Mouse (Mus musculus) ovary, postnatal 14 days (tissue): ENCODE data around the gene Trim54.

Experiments
- DNase-seq: peaks from one replicate; pipeline ENCODE4 v3.0.0; 2022; ENCODE audit warnings: low spot score

Trim54 gene

DNA sequence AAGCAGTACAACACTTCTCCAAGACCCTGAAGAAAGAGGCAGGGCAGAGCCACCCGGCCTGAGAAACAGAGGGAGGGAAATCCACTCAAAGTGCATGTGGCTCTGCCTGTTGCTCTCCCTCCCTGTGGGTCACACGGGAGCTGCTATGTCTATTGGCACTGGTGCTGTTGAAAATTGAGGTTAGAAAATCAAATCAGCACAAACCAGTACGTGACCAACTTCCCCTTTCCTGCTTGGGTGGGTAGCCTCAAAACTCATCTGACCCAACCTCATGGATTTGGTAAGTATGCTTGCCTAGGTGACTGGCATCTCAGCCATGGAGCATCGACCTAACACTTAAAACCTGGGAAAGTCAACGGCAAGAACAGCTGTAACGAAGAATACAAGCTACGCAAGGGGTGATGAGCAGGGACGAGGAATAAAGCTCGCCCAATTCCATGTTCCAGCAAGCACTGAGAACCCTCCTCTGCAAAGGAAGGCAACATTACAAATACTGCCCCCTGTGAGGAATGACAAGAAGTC, 10.6 kb upstream of the Trim54 start, which contains the start of gene Dnajc5g:
Dnajc5g (plus strand) TSS at position 472 of the 522 bp plus-strand sequence.
- no peak for DNase-seq

DNA sequence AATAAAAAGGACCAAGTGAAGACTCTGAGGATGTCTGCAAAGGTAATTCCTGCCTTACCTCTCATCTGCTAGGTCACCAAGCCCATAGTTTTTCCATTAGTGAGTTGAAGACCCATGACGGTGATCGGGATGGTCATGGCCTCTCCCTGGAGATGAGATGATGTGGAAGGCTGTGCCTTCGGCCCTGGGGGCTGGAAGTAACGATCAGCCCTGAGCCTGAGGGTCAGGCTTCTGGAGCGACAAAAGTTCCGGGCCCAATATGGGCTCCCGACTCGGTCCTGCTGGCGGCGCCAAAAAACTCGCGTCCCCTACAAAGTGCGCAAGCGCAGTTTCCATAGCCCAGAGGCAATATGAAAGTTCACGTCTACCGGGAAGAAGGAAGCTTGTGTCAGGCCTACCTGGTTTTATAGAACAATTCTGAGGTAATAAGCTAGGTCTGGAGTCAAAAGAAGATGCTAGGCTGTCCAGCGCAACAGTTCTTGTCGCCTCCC, 8.5 kb upstream of the Trim54 start, which contains the start of gene Slc30a3:
Slc30a3 (minus strand) TSS at position 238 of the 491 bp plus-strand sequence.
- DNase-seq, result no peak

DNA sequence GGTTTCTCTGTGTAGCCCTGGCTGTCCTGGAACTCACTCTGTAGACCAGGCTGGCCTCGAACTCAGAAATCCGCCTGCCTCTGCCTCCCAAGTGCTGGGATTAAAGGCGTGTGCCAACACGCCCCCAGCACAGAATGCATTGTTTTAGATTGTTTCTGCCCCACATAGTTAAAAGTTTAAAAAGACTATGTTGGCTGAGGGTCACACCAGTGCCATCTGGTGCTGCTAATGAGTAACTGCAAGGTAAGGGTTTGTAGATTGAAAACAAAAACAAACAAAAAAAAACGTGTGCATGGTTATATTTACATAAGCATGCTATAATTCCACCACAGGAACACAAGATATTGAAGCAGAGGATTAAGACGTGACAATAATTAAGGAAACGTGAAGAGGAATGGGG, 5.7 kb upstream of the Trim54 start:
- no peak for DNase-seq

DNA sequence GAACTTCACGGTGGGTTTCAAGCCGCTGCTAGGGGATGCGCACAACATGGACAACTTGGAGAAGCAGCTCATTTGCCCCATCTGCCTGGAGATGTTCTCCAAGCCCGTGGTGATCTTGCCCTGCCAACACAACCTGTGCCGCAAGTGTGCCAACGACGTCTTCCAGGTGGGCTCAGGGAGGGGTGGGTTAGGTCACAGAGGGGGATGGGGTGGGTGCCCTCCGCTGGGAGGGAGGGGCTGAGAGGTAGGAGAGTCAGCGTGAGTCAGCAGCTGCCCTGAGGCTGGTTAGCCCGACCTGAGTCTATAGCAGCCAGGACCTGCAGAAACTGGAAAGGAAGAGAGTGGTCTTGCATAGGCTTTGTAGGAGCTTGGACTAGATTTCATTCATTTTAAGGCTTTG, 400 bp downstream of the Trim54 start:
- no peak for DNase-seq

DNA sequence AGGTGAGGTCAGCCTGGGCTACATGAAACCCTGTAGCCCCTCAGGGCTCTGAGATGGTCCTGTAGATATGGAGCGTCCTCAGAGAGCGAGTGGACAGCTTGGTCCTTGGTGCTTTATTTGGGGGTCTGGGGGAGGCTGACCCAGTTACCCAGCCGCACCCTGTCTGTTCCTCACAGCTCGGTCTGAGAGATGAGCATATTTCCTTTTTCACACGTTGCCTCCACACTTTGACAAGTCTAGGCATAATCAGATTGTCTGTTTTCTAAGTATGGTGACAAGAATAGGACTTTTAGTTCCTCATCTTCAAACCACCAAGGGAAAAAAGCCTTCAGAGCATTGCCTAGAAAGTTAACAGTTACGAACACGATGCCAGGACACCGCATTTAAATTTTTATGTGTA, 4.6 kb downstream of the Trim54 start:
- no peak for DNase-seq

DNA sequence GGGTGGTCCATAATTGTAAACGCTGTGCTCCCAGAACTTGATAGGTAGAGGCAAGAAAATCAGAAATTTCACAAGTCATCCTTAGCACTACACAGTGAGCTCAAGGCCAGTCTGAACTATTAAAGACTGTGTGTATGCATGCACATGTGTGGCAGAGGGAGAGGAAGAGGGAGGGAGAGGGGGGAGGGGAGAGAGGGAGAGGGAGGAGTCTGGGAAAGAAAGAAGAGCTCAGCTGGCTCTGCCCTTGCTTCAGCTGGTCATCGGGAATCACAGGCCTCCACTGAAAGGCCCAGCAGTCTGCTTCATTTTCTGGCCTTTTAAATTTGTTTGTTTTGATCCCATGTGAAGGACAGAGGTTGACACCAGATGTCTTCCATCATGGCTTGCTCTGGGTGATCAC, 7.0 kb downstream of the Trim54 start:
- DNase-seq, result no peak

DNA sequence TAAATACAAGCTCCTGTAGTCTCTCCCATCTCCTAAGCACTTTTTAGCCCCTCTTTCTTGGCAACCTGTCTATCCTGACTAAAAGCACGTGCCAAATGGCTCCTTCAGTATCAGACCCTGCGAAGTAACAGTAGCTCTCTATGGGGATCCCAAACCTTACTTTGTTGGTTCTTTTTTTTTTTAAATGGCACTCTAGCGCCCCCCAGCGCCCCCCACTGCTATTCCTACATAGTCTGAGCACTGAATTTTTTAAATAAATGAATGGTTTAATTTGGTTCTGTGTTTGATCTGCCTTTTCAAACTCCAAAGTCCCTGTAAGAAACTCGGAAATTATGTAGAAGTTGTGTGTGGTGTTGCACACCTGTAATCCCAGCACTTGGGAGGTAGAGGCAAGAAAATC, 9.5 kb downstream of the Trim54 start:
- no peak for DNase-seq

DNA sequence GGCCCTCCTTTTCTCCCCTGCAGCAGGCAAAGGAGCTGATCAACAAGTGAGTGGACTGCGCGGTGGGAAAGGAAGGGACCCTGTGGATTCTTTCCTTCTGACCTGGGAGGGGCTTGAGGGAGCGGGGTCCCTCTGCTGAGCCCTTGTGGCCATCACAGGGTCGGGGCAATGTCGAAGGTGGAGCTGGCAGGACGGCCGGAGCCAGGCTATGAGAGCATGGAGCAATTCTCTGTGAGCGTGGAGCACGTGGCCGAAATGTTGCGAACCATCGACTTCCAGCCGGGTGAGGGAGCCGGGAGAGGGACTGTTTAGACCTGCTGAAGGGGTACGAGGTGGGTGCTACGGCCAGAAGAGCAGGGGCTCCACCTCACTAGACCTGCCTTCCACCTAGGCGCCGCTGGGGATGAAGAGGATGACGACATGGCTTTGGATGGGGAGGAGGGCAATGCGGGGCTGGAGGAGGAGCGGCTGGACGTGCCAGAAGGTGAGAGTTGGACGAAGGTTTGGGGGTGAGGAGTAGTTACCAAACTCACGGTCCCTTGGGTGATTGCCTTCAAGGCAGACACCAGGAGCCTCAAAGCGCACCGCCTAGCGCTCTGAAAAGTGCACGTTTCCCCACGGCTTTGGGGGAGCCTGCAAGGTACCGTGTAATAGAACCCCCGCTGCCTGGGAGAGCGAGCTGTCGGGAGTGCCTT, 20.4 kb downstream of the Trim54 start:
- no peak for DNase-seq

DNA sequence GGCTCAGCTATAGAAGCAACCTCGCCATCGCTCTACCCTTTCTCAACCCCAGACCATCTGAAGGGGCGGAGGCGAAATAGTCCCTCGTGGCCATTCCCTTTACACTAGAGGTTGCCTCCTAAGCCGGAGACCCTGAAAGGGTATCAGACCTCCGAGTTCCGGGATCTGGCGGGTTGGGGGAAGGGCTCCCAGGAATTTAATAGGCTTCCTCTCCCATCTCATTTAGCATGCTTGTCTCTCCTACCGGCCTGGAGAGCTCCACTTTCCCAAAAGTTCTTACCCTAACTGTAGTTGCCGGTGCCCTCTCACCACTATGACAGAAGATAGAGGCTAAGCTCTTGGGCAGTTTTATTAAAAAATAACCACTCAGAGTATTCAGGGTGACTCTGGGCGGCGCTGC, 21.1 kb downstream of the Trim54 start:
- DNase-seq, result no peak

DNA sequence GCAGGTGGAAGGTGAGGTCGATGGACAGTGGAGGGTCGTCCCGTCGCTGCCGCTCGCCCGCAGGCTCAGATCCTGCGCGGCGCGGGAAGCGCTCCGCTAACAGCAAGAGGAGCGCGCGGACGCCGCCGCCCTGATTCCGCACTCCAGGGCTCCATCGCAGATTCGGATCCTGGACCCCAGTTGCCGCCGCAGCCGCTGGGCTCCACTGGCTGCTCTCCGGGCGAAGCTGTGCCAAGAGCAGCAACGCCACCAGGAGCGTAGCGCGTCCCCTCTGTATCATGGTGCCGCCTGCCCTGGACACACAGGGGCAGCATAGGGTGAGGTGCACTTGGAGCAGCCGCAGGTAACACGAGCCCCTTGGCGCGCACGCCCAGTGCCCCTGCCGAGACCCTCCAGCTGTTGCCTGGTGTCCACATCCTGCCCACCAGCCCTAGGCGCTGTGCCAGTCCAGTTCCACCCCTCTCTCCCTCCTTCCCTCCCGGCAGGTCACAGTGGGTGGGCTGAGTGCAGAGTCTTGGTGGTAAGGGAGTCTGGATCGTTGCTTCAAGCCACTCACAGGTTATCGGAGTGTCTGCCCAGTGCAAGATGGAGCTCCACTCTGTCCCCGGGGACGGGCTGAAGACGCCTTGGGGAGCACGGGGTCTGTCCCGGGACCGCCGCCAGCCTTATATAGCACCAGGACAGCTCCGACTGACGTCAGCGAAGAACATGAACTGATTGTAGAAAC, 21.9 kb downstream of the Trim54 start, which contains the start of gene Ucn:
Ucn (minus strand) TSS at position 589 of the 727 bp plus-strand sequence.
- DNase-seq, result no peak

DNA sequence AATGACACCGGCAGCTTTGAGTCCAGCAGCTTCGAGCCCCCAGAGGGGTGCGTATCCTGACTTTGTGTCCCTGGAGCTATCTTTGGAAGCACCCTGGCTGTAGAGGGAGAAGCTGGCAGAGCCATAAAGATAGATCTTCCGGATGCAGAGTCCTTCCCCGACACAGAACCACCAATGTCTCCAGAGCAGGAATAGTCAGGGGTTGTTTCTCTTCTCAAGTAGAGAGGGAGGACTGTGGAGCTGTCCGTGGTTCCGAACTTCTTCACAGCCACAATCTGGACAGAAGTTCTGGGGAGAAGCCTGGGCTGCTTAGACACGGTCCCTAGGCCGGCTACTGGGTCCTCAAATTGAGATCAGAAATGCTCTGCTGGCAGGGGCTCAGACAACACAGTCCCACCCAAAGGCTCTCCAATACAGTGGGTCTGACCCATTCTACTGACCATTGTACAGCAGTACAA, 22.5 kb downstream of the Trim54 start:
- peak; percentile 18 for DNase-seq

DNA sequence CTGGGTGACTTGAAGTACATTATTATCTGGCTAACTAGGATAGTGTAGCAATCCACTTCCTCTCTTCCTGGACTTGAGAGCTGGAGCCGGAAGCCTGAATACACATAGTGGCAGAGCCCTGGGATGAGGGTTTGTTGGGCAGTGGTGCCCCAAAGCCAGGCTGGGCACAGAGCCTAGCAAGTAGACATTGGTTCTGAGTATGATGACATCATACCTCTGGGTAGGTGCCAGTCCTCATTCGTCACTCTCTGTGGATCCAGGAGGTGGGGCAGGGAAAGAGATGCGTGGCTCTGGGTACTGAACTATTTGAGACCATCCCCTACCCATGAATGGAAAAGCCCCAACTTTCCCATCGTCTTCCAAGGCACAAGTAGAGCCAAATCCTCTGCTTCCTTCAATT, 33.3 kb downstream of the Trim54 start:
- DNase-seq, result no peak

DNA sequence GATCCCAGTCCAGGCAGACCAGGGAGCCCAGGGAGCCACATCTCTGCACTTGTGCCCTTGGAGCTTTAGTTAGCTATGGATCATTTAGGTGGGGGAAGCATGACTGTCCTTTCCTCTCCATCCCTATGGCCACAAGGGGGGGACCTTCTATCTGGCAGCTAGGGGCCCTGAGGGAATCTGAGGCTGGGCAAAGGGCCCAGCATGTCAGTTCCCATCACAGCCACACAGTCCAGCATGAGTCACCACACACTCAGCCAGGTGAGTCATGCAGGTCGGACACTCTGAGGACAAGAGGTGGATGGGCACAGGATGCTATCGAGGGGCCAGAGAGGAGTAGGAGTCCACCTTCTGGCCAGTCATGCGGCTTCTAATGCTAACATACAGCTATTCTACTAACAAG, 35.2 kb downstream of the Trim54 start:
- no peak for DNase-seq

DNA sequence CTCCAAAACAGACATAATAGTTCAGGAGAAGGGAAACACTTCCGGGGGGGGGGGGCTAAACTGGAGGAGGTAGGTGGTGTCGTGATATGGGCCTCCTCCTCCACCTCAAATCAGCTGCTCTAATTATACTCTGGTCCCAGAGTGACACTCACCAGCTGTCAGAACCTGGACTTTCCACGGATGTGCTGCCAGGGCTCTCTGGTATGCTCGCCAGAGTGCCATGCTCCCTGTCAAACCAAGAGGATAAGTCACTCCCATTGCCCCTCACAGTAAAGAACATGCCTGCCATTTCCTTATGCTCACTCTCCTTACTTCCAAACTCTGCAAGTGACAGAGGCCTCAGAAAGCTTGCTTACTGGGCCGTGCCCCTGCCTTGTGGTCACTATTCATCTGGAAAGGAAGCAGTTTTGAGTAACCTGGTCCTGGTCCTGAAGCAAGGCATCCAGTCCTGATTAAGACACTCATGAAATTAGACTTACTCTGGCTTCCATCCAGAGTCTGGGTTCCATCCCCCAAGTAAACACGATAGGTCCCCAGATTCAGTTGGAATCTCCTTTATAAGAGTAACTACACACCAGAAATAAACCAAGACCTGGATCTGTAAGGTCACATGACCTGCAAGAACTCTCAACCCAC, 37.1 kb downstream of the Trim54 start:
- no peak for DNase-seq

DNA sequence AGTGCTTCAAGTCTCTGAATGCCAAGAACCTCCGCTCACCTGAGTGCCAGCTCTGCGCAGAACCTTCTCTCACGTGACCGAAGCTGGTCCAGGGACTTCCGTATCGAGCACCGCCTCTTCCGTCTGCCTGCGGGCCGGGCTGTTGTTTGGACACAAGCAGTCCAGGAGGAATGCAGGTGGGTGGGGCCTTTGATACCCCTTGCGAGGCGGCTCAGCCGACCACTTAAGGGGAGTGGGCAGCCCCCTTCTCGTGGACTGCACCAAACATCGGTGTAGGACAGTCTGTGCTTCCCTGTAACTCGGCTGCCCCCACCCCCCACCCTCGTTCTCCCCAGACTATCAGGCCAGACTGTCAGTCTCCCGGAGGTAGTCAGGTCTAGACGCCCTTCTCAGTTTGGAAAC, 37.6 kb downstream of the Trim54 start, which contains the start of gene Mpv17:
Mpv17 (minus strand) TSS at position 100 of the 402 bp plus-strand sequence.
- DNase-seq, result peak; percentile 72

DNA sequence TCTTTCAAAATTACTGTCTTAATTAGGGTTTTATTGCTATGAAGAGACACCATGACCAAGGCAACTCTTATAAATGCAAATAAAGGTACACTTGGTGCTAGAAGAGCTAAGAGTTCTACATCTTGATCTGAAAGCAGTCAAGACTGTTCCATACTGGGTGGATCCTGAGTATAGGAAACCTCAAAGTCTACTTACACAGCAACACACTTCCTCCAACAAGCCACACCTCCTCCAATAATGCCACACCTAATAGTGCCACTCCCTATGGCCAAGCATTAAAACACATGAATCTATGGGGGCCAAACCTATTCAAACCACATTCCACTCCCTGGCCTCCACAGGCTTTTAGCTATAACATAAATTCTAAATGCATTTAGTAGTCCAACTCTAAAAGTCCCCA, 46.0 kb downstream of the Trim54 start:
- DNase-seq, result no peak

DNA sequence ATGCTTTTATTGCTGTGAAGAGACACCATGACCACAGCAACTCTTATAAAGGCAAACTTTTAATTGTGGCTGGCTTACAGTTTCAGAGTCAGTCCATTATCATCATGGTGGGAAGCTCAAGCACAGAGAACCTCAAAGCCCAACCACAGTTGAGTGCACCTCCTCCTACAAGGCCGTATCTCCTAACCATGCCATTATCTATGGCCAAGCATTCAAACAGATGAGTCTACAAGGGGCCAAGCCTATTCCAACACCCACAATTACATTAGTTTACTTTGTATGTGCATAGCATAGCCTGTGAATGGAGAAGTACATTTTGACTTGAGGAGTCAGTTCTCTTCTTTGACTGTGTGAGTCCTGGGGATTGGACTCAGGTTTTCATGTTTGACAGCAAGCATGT, 48.4 kb downstream of the Trim54 start:
- no peak for DNase-seq

DNA sequence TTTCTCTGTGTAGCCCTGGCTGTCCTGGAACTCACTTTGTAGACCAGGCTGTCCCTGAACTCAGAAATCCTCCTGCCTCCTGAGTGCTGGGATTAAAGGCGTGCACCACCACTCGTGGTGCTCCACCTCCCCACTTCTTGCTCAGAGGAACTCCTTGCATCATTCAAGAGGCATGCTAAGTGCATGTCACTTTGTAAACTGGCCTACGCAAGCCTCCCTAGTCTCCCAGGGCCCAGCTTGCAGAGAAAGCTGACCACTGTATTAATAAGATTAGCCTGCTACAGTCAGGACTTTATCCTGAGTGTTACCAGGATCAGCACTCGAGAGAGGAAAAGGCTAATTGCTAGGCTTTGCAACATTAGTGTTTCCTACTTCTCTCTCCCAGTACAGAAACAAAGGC, 52.1 kb downstream of the Trim54 start:
- no peak for DNase-seq

DNA sequence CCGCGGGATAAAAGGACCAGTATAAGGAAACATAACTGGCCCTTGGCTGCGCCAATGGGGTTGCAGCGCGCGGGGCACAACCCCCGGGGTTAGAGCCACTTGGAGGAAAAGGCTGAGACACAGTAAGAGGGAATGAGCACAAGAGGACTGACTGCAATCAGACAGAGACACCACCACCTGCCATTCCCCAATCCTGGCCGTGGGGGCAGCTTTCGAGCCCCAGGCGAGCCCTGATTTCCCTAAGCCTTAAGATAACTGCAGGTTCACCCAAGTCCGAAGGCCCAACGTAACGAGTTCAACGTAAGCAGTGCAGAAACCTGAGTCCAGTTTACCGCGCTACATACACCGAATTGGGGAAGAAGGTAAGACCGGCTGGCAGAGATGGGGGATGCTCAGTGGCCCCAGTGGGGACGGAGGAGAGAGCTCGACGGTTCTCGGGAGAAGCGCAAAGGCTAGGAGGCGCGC, 62.8 kb downstream of the Trim54 start:
- no peak for DNase-seq

DNA sequence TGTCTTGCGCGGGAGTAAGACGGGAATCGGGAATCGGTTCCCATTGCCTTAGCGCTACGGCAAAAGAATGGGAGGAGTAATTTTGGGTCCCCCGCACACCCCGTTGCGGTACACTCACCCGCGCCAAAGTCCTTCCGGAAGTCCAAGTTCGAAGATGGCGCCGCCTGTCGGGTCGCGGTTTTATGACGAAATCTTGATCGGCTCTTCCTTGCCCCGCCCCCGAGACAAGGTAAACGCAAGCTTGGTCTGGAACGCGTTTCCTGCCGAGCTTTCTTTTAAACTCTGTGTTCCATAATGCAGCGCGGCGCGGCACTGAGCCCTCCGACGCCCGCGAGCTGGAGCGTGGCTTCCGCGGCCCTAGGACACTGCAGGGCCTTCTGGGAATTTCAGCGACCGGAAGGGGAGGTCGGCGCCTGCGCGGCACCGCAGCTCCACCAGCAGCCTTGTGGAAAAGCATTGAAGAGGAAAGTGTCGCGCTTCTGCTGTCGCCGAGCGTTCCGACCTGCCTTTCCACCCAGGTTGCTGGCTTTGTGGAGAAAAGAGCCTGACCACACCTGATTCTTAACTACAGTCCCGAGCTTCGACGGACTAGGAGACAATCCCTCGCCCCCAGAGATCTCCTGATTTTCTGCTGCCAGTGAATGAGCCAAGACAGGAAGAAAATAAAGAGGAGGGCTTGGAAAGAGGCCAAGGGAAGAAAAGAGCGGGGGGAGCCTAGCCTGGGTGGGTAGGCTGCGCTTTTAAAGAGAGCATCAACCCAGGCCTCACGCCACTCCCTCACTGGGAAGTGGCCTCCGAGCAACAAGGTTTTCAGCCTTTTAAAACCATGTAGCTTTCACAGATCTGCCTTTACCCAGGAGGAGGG, 63.5 kb downstream of the Trim54 start, which contains the start of the genes Gm29609 and Gtf3c2:
Gm29609 (minus strand) TSS at position 146 of the 865 bp plus-strand sequence.
Gtf3c2 (minus strand) TSS at position 379 of the 865 bp plus-strand sequence.
- peak; percentile 93 for DNase-seq

DNA sequence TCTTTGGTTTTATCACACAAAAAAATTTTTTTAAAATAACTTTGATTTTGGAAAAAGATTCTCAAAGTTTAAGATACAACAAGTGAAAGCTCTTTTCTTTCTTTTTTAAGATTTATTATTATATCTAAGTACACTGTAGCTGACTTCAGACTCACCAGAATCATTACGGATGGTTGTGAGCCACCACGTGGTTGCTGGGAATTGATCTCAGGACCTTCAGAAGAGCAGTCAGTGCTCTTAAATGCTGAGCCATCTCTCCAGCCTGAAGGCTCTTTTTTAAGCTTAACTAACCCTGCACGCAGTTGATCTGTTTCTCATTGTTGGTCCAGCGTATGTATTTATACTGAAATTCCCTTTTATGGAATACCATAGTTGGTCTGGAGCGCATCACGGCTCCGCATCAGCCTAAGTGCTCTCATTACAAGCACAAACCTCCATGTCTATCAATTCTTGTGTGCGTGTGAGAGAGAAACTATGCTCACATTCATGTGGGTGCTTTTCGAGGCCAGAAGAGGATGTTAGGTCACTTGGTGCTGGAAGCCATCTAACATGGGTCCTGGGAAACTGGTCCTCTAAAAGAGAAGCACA, 64.8 kb downstream of the Trim54 start:
- DNase-seq, result no peak
